ENCODE assay signal across 15 mouse cellular contexts in genomic region chr16:90081125-90081524, GRCm38 (mm10).
DNase-seq lines count a peak whose midpoint lies in the region; ATAC-seq lines count a peak whose summit lies in the region.
"Had no signal": no experiment of that assay in that cellular context is flagged by ENCODE, and none has a peak within 500 bp of the region (broad histone marks: within the 10 kb centered on the region; RNA-seq: fewer than 3 reads in every experiment).

No protein-coding gene starts in this region.

- no peak for DNase-seq in kidney, adult 11 months
- DNase-seq in testis, postnatal 14 days (ENCODE audit: low spot score) = peak; percentile 20
- no peak for DNase-seq in testis, postnatal 10 days (ENCODE audit: low spot score)
- no peak for DNase-seq in adrenal gland, postnatal 25 days
- no peak for DNase-seq in spleen, postnatal 10 days (ENCODE audit: low spot score in 2 of 2)
- DNase-seq: adrenal gland, postnatal 10 days; kidney, postnatal 4 days; layer of hippocampus, postnatal 36 days; liver, postnatal 0 days; lung, postnatal 36 days; thymus, postnatal 4 days had no signal

- no peak overlapping the region for H3K4me2 ChIP-seq in forebrain, embryonic 13.5 days
- no peak overlapping the region for H3K4me2 ChIP-seq in forebrain, embryonic 12.5 days
- H3K4me2 ChIP-seq in kidney, embryonic 14.5 days (replicated peaks; ENCODE audit: low read depth, low read length) = no peak overlapping the region
- H3K4me2 ChIP-seq: midbrain, embryonic 12.5 days had no signal

- H3K9ac ChIP-seq in forebrain, embryonic 13.5 days = no peak overlapping the region
- H3K9ac ChIP-seq in forebrain, embryonic 12.5 days = no peak overlapping the region
- no peak overlapping the region for H3K9ac ChIP-seq in kidney, embryonic 14.5 days (ENCODE audit: low read depth, low read length)
- H3K9ac ChIP-seq: liver, postnatal 0 days; midbrain, embryonic 12.5 days had no signal

- peaks cover 17% of the 10 kb centered on the region; the same call in 1 of the 2 replicates for H3K4me1 ChIP-seq in forebrain, embryonic 13.5 days
- H3K4me1 ChIP-seq in forebrain, embryonic 12.5 days = peaks cover 3% of the 10 kb centered on the region
- H3K4me1 ChIP-seq in kidney, embryonic 14.5 days (ENCODE audit: control insufficient read depth, insufficient read depth, low read length) = peaks cover 5% of the 10 kb centered on the region; the same call in 1 of the 2 replicates

- no peak overlapping the region for H3K4me3 ChIP-seq in forebrain, embryonic 13.5 days
- H3K4me3 ChIP-seq in forebrain, embryonic 12.5 days (replicated peaks) = no peak overlapping the region
- no peak overlapping the region for H3K4me3 ChIP-seq in kidney, embryonic 14.5 days (ENCODE audit: low read length)
- H3K4me3 ChIP-seq: midbrain, embryonic 12.5 days had no signal

- no peaks in the 10 kb centered on the region for H3K9me3 ChIP-seq in forebrain, embryonic 13.5 days (replicated peaks)
- no peaks in the 10 kb centered on the region for H3K9me3 ChIP-seq in forebrain, embryonic 12.5 days
- H3K9me3 ChIP-seq in kidney, embryonic 14.5 days (ENCODE audit: control insufficient read depth, low read length) = no peaks in the 10 kb centered on the region
- H3K9me3 ChIP-seq: midbrain, embryonic 12.5 days had no signal

- no peaks in the 10 kb centered on the region for H3K36me3 ChIP-seq in forebrain, embryonic 13.5 days (ENCODE audit: poor library complexity, severe bottlenecking)
- H3K36me3 ChIP-seq in forebrain, embryonic 12.5 days (replicated peaks) = no peaks in the 10 kb centered on the region
- no peaks in the 10 kb centered on the region for H3K36me3 ChIP-seq in kidney, embryonic 14.5 days (ENCODE audit: control insufficient read depth, insufficient read depth, low read length)
- H3K36me3 ChIP-seq: midbrain, embryonic 12.5 days had no signal

- H3K27ac ChIP-seq in forebrain, embryonic 13.5 days = no peak overlapping the region
- no peak overlapping the region for H3K27ac ChIP-seq in forebrain, embryonic 12.5 days
- no peak overlapping the region for H3K27ac ChIP-seq in kidney, embryonic 14.5 days (ENCODE audit: low read depth, low read length)
- H3K27ac ChIP-seq: midbrain, embryonic 12.5 days had no signal

- WGBS in forebrain, embryonic 13.5 days = 67% methylated on average over 1 of the region's 1 CpGs
- 88% methylated on average over 1 of the region's 1 CpGs for WGBS in forebrain, embryonic 12.5 days
- WGBS in kidney, embryonic 14.5 days = 55% methylated on average over 1 of the region's 1 CpGs

- ATAC-seq in forebrain, embryonic 13.5 days = peak; percentile 58
- ATAC-seq in forebrain, embryonic 12.5 days (ENCODE audit: low FRiP score) = no peak
- peak; percentile 55; the same call in 1 of the 2 replicates for ATAC-seq in kidney, embryonic 14.5 days (ENCODE audit: low FRiP score, low TSS enrichment)
- ATAC-seq: liver, postnatal 0 days had no signal

- H3K27me3 ChIP-seq in forebrain, embryonic 13.5 days = no peaks in the 10 kb centered on the region
- H3K27me3 ChIP-seq in forebrain, embryonic 12.5 days = no peaks in the 10 kb centered on the region
- H3K27me3 ChIP-seq in kidney, embryonic 14.5 days (ENCODE audit: control insufficient read depth, insufficient read depth, low read length) = no peaks in the 10 kb centered on the region
